Mouse (Mus musculus) liver, adult 2 months (tissue): ENCODE results near the gene Tprg.

Experiments
- CTCF ChIP-seq: fragments of 200-500 bp; IDR thresholded peaks from 2 replicates; pipeline ENCODE4 v1.5.1; 2011; ENCODE audit warnings: low read depth, low read length, control low read depth
- POLR2A ChIP-seq: fragments of 200-500 bp; IDR thresholded peaks from 2 replicates; pipeline ENCODE4 v1.6.1; 2011; ENCODE audit warnings: low read length, control low read depth; ENCODE audit not compliant: insufficient read depth; ENCODE audit errors: extremely low read depth

DNA sequence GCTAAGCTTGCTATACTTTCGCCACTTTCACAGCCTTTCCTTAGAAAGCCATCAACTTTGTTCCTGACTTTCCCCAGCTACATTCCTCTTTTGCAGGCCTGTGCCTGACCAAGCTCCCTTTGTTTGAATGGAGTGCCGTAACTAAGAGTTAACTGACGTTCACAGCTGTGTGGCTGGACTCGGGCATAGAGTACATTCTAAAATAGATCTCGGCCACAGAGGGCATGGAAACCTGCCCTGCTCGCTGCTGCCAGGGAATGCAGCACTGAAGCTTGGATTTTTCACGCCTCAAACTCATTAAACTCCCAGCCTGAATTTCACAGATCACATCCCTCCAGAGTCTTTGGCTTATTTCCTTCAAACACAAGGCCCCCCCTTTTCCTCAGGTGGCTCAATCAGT lies 159.0 kb downstream of the Tprg start:
- TF ChIP-seq CTCF = no peak
- no peak for TF ChIP-seq POLR2A
